Mouse (Mus musculus): ENCODE measurements around the gene Irs3.

- TF ChIP-seq CTCF (conservative IDR thresholded peaks at IDR 0.05; ENCODE audit: low read length) (no peak), NANOG (IDR thresholded peaks at IDR 0.05; ENCODE audit: borderline replicate concordance, low read length) (no peak)
Observed at GRCm38 (mm10) chr5:137596601-137597261, 48.8 kb downstream of the Irs3 start.

Measured in E14TG2a.4 (cell line).